Mouse (Mus musculus) retina, postnatal 1 day (tissue): Measurements from ENCODE around the gene Eif2b4.
"Not testable (repeated sequence)": the region's sequence is repeated elsewhere in the genome, so short reads cannot be mapped to it uniquely, and the experiment has no call there.

ENCODE experiments used
- DNase-seq: peaks from one replicate; pipeline ENCODE4 v3.0.0-alpha.2; 2012

The Eif2b4 gene

DNA sequence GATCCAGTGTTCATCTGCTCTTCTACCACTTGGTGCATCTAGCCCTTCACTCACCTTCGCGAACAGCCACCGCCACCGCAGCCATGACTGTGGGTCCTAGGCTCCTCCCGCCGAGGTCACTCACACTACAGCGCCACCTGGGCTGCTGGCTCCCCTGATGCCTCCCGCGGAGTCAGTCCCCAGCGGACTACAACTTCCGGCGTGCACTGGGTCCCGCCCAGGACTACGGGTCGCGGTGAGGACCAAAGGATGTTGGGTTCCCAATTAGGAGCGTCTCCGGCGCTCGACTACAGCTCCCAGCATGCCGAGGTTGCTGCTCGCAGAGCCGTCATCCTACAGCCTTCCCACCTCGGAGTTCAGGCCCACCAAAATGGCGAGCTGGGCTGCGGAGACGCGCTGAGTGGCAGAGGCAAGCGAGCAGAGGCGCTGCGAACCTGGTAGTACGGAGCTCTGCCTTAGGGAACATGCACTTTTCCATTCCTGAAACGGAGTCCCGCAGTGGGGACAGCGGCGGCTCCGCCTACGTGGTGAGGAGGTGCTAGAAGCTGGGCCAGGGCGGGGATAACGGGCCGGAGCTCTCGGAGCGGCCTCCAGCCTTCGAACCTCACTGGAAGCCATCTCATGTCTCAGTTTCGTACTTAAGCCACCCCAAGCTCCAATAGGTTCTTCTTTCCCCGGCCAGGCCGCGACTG lies at the start of gene Eif2b4, which contains the start of gene Snx17:
Gene Eif2b4 (minus strand): TSS at position 492 of the 692 bp plus-strand sequence.
Gene Snx17 (plus strand): TSS at position 289 of the 692 bp plus-strand sequence.
- peak; percentile 99 for DNase-seq

DNA sequence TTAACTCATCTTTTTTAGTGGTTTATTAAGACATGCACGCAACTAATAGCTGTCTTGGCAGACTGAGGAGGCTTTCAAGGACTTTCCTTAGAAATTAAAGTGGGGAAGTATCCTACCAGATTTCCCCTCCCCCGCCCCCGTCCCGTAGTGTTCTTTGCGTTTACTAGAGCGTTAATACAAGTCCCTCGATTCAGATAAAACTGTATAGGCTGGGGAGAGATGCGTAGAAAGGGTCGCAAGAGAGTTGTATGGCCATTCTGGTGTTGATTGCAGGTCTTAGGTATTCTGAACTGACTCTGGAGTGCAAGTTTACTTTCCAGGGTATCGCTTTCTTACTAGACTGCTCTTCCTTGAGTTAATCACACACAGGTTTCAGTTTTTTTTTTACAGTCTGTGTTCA lies 49.0 kb upstream of the Eif2b4 start:
- DNase-seq = no peak

DNA sequence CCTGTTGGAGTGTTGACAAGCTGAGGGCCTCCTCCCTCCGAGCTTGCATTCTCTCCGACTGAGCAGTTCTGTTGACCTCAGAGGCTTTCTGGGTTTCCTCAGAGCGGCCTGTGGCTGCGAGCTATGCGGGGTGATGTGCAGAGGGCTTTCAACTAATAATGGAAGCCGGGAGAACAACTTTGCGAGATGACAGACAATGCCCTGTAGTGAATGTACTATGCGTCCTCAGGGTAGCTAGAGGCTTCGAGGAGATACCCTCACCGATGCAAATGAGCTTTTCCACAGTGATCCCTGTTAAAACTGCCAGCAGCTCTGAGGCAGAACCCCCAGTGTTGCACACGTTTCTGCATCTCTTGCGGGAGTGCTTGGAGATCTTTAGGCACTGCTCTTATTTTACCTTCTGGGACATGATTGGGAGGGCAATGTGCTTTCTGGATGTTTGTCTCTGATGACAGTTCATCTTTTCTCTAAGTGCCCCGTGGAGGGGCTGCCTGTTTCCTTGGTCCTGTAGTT lies 48.3 kb upstream of the Eif2b4 start:
- no peak for DNase-seq

- DNase-seq = peak; percentile 97
Measured at GRCm38 (mm10) chr5:31240637-31241521, 47.6 kb upstream of the Eif2b4 start, which contains the start of the genes Nrbp1 and Gm9970. Nrbp1 (plus strand) TSS chr5:31240864. Gm9970 (minus strand) TSS chr5:31241232.

- DNase-seq = no peak
Measured at GRCm38 (mm10) chr5:31226641-31227040, 33.4 kb upstream of the Eif2b4 start.

- DNase-seq = no peak
Measured at GRCm38 (mm10) chr5:31222696-31223095, 29.5 kb upstream of the Eif2b4 start.

DNA sequence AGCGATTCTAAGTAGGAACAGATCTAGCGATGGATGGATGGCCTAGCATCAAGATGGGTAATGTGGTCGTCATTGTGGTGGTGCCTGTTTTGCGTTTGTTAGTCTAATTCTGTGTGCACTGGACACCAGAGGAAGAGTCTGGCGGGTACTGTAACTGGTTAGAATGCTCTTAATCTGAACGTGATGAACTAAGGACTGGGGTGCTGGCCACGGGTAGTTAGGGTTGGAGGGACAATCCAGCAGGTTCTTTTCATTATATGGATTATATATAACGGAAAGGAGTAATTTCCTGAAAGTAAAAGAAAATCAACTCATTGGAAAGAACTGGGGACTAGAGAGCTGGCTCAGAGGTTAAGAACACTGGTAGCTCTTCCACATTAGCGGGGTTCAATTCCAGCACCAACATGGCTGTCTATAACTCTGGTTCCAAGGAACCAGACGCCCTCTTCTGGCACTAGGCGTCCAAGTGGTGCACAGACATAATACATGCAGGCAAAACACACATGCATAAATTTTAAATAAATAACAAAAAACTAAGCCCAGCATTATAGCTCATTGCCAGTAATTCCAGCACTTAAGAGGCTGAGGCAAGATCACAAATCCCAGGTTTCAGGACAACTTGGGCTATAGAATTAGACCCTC lies 28.2 kb upstream of the Eif2b4 start:
- peak; percentile 78 for DNase-seq

DNA sequence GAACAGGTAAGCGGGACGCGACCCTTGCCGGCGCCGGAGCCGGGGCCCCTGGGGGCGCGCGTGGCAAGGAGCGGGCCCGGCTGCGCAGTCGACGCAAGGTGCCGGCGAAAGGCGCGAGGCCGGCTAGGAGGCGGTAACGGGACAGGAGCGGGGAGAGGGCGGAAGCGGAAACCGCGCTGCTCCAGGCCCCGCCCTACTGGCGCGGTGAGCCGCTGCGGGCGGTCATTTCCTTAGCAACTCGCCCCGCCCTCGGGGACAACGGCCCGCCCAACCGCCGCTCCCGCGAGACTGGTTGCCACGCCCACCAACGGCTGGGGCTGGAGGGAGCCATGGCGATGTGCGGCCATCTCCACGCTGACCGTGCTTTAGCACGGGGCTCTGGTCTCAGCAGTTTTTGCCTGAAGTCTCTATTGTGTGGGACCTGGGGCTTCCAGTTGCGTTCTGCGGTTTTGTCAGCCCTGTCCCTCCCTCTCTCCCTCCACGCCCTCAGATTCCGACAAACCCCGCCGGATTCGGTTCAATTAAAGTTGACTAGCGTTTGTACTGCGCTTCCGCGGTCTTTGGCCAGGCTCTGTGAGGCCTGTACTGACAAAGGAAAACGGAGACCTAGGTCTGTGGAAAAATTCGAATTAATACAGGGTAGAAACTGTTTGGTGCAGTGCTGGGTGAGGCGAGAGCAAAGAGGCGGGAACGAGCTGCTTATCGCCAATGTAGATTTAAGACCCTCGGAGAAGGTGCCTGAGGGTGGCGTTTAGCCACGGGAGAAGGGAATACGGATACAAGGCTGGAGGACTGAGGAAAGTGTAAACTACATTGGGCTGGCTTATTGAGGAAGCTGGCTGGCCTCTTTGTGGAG lies 27.4 kb upstream of the Eif2b4 start, which contains the start of gene Ppm1g:
Gene Ppm1g (minus strand): TSS at position 240 of the 856 bp plus-strand sequence.
- peak; percentile 97 for DNase-seq

DNA sequence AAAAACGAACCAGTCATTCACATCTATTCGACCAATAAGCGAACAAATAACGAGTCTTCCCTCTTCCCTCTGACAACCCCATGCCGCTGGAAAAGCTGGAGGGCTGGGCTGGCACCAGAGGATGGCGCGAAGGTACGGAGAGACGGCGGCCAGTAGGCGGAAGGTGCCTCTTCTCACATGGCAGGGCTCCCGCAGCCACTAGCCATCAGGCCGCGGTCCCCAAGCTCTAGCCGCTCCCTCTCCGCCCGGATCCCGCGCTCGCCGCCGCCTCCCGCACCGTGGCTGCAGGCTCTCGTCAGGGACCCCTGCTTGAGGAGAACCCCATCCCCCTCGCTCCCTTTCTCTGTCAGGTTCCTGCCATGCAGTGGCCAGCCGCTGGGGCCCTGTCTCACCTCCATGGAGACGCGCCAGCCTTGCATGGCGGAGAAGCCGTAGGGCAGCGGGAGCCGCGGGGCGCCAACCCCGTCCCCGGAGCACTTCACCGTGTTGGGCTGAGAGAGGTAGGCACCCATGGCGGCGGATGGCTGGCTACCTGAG lies 26.7 kb upstream of the Eif2b4 start:
- peak; percentile 80 for DNase-seq

GRCm38 (mm10) chr5:31219474-31219873 lies 26.2 kb upstream of the Eif2b4 start:
- no peak for DNase-seq

GRCm38 (mm10) chr5:31219070-31219469 lies 25.8 kb upstream of the Eif2b4 start:
- peak; percentile 54 for DNase-seq

- DNase-seq = peak; percentile 8
Measured at GRCm38 (mm10) chr5:31218294-31218693, 25.1 kb upstream of the Eif2b4 start.

- DNase-seq = not testable (repeated sequence)
Measured at GRCm38 (mm10) chr5:31216554-31216953, 23.3 kb upstream of the Eif2b4 start.

DNA sequence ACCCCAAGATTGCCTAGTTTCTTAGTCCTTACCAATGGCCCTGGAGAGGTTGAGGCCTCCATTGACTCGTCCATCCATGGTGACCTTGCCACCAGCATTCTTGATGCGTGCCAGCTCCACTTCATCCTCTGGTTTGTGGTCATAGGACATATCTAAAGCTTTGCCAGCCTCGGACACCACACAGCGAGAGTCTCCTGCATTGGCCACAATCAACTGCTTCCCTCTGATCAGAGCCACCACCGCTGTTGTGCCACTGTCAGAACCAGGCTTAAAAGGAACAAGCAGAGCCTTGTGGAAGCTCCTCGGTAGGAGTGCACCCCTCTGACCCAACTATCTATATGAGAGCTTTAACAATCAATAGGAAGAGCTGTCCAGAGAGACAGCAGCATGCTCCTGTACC lies 11.2 kb upstream of the Eif2b4 start:
- no peak for DNase-seq

GRCm38 (mm10) chr5:31203866-31204265 lies 10.6 kb upstream of the Eif2b4 start:
- DNase-seq = no peak

DNA sequence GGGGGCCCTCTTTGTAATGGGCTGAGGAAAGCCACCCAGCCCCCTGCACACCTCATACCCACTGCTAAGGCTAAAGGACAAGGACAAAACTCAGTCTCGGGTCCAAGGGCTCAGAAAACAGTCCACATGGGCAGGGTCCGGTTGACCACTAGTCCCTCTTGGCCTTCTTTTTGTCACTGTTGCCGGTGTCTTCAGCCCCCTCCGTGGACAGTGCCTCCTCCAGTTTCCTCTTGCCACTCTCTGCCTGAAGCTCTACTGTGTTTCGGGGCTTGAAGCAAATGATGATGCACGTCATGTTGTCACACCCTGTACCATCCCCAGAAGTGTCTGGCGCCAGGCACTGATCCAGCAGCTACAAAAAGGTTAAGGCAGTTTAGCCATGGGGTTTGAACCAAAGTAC lies 9.7 kb upstream of the Eif2b4 start:
- DNase-seq = no peak

GRCm38 (mm10) chr5:31201742-31202590 lies 8.7 kb upstream of the Eif2b4 start, which contains the start of gene Zfp513:
Zfp513 (minus strand) TSS chr5:31202303.
- DNase-seq = peak; percentile 99

- no peak for DNase-seq
Measured at GRCm38 (mm10) chr5:31201042-31201741, 8.0 kb upstream of the Eif2b4 start.

DNA sequence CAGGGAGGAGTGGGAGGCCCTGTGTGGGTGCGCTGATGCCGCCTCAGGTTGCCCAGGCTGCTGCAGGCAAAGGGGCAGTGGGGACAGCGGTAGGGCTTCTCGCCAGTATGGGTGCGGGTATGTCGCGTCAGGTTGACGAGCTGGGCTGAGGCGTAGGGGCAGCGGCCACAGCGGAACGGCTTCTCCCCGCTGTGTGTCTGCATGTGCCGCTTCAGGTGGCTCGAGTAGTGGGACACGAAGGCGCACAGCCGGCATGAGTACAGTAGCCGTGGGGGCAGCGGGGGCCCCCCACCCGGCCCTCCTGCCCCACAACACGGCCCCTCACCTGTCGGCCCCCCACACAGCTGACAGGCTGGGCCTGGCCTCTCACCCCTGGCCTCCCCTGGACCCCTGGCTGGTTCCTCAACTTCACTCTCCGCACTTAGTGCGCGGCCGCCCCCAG lies 7.1 kb upstream of the Eif2b4 start:
- DNase-seq = no peak

- DNase-seq = peak; percentile 40
Measured at GRCm38 (mm10) chr5:31199893-31200292, 6.7 kb upstream of the Eif2b4 start.
